Mouse (Mus musculus) small intestine, adult 2 months (tissue): ENCODE results near the gene Cldn20.

Experiments
- CTCF ChIP-seq: fragments of 200-500 bp; IDR thresholded peaks from 2 replicates; pipeline ENCODE4 v1.5.1; 2012; ENCODE audit warnings: low read depth, mild to moderate bottlenecking, control low read depth, inconsistent platforms, low read length, moderate library complexity, mixed read lengths; ENCODE audit not compliant: insufficient replicate concordance, insufficient read length; ENCODE audit errors: extremely low read depth
- POLR2A ChIP-seq: fragments of 200-500 bp; IDR thresholded peaks from 2 replicates; pipeline ENCODE4 v1.6.1; 2012; ENCODE audit warnings: low read depth, mild to moderate bottlenecking, control low read depth, inconsistent platforms, low read length, moderate library complexity

DNA sequence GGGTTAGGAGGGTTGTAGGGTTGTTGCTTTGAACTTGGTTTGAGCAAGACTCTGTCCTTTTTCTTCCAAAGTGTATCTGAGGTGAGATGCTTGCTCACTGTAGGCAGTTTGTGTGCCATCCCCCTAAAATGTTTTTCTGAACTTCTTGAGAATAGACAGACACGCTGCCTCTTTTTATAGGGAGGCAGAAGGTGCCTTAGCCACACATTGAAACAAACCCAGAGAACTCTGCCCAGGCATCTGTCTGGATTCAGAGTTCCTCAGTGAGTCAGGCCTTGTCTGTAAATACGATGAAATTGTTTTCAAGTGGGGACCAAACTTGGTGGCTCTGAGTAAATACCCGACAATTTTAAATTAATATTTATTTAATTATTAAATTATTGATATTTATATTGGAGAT lies 33.8 kb upstream of the Cldn20 start:
- TF ChIP-seq CTCF, result no peak
- no peak for TF ChIP-seq POLR2A
